Mouse (Mus musculus): ENCODE measurements at regions not wholly inside any gene's neighbourhood (a gene's known extent, or its start where the extent isn't known, plus 50 kb on each side); places are given as distances from the start of the nearest gene placed in this dataset.

DNA sequence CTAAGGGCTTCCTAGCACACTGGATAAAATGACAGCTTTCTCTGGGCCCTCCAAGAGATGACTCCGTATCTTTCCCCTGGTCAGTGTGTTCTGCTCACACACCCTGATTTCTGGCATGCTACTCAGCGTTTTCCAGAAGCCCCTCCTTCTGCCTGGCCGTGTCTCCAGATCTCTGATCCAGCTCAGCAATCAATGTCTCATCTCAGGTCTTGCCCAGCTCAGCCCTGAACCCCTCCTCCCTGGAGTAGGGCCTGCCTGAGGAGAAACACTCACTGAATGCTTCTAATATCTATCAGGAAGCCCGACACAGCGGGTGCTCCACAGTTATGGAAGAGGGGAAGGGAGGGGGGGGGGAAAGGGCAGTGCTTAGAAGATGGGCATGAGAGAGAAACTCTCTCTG, 101.9 kb upstream of the 1700021F07Rik start:
- no peak for DNase-seq

DNA sequence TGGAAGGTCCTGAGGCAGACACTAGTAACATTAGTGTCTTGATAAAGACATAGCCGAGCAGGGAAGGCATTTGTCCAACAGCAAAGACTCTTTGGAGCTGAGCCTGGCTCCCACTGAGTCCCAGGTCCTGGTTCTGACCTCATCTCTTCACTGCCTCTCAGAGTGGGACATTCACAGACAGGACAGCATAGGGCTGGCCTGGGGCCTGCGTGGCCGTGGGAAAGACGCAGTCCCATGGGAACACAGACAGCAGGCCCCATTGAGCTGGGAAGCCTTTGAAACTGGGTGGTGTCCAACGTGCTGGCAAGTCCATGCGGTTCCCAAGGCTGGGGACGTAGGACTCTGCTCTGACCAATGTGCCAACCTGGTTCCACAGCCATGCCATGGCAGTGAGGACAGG, 97.5 kb upstream of the 1700021F07Rik start:
- DNase-seq: no peak

DNA sequence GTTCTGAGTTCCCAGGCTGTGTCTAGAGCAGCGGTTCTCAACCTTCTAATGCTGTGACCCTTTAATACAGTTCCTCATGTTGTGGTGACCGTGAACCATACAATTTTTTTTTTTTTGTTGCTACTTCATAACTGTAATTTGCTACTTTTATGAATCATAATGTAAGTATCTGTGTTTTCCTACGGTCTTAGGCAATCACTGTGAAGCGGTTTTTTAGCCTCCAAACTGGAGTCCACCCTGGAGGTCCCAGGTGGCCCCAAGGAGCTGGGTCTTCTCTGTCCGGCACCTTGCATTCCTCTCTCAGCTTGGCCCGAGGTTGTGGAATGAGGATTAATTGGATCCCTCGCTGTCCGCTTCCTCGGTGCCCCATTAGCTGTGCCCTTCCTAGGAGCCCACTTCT, 96.6 kb upstream of the 1700021F07Rik start:
- DNase-seq: no peak

DNA sequence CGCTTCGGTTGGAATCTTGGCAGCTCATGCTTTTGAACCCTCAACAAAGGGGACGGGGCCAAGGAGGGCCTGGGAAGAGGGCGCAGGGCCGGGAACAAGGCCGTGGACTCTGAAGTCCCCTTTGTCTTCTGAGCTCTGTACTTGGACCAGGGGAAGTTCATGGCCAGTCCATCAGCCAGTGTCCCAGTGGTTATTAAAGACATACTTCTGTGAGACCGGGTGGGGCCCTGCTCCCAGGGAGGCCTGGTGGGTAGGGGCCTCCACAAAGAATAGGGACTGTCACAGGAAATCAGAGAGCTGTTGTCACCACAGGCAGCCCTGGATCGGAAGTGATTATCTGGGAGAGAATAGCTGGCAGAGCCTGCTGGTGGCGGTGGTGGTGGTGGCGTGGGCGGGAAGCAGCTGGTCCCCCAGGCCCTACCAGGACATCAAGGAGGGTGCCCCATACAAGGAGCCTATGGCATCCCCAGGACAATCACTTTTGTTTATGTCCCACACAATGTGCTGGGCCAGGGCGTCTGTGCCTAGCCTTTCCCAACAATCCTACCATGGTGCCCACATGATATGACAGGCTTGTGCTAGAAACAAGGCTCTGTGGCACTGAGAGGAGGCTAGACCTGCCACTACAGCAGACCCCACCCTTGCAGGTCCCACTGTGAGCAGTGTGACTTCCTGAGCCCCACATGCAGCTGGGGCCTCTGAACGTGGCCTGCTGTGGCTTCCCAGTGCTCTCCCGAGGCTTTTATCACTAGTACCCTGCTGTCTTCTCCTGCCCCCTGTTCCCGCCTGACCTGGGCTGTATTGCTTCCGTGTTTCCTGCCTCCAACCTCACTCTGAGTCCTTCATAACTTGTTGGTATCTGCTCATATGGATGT, 96.0 kb upstream of the 1700021F07Rik start:
- DNase-seq: no peak

DNA sequence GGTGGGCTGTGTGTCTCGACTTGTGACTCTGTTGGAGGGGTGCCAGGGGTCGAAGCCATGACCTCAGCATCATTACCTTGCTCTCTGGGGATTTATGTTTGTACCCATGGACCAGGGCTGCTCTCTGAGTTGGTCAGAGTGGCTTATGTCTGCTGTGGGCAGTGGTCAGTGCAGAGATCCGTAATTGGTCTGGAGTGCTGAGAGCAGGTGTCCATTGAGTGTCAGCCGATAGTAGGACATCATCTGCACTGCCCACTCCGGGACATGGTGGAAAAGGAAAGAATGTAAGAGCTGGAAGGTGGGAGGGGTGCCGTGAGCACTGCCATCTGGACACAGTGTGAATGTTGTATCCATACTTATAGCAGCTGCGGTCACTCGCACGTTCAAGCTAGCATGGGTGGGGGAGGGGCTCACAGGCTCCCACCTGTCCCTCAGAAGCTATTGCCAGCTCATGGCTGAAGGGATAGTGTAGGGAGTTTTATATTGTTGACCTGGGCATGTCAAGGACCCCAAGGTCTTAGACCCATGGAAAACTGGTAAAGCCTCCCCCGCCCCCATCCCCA, 94.4 kb upstream of the 1700021F07Rik start:
- DNase-seq: no peak

DNA sequence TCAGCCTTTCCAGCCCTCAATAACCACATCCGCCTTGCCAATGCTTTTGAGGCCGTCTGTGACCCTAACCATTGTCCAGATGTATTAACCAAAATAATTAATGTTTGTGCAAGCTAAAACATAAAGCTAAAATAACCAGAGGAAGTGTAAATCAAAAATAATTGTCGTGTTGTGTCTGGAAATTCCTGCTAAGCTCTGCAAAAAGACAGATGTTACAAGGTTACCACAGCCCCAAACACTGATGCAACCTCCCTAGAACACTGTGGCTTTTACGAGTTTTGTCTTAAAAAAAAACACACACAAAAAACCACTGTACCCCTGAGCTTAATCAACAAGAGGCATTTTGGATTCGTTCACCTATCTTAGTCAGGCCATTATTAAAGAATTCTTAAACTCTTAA, 90.5 kb upstream of the 1700021F07Rik start:
- DNase-seq: no peak

DNA sequence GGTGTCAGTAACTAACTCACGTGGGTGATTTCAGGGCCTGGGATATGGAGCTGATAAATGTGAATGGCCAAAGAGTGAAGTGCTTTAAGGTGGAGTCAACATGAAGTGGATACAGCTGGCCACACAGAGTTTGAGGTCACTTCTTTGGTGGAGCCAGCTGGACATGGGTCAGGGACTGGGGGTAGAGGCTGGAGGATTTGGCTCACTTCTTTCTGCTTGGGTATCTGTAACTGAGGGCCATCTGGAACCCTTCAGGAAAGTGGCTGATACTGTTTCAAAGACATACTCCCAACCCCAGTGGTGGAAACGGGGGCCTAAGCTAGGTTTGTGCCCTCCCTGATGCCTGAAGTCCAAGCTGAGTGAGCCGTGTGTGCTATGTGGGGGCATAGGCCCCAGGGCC, 90.1 kb upstream of the 1700021F07Rik start:
- no peak for DNase-seq

DNA sequence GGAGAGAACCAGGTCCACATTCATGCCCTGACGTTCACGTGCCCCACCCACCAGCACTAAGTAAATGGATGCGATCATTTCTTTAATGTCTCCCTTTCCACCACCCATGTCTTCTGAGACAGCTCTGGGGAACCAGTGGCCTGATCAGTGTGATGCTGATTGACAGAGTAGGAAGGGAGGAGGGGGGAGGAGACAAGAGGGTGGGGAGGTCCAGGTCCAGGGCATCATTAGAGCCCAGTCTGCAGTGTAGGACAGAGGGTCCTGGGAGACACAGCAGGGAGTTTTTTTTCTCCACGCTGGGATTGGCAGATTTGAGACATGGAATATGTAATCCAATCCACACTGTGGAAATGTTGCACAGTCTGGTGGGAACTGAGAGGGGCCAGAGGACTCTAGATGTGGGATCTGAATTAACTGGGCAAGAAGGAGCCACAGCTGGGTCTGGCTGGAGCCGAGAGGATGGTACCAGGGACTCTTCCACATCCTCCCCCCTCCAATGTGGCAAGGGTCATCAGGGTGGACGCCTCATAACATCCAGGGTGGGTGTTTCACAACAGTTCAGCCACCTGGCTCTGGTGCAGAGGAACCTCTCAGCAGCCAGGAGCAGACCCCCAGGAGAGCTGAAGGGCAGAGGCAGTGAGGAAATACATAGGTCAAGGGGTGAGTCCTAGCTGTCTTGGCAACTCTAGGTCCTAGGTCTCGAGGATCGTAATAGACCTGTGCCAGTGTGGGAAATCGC, 89.3 kb upstream of the 1700021F07Rik start:
- no peak for DNase-seq

DNA sequence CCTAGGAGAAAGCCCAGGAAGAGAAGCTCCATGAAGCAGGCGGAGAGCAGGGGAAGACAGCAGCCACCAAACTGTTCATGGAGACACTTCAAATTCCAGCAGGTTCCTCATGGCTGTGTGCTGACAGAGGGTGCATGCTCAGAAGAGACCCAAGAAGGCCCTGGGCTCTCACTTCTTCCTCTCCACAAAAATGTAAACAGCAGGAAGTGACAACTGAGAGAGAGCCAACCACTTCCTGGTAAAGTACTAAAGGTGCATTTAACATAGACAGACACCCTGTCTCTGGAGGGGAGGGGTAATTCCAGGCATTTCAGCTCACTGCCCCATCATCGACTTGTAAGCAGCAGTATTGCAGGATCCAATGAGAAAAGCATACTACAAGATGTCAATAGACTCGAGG, 85.8 kb upstream of the 1700021F07Rik start:
- DNase-seq: no peak

DNA sequence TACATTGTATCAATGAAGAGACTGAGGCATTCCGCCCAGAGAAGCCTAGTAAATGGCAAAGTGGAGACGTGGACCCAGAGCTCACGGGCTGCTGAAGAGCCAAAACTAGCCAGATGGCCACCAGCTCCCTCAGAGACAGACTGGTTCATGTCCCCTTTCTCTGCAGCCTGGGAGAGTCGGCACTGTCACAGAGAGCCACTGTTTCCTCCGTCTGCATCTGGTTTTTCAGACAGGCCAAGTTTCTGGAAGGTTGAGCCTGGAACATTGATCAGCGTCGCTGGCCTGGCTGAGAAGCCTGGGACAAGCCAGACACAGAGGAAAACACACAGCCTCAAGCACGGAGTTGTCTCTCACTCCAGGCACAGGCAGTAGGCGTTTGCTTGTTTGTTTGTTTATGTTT, 83.4 kb upstream of the 1700021F07Rik start:
- DNase-seq: no peak

DNA sequence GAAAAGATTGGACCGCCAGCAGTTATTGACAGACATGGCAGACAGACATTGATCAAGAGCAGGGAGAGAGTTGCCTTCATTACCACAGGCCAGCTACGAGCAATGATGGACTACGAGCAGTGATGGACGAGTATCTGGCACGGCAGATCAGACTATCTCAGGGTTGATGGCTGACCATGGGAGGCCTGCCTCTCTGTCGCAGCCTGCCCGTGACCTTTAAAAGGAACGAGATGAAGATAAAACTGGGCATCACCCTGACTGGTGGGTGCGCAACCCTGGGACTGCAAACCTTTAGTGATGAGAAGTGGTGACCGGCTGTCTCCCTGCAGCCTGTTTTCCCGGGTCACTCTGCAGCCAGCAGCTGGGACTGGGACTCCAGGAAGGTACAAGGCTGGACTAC, 80.3 kb upstream of the 1700021F07Rik start:
- no peak for DNase-seq

DNA sequence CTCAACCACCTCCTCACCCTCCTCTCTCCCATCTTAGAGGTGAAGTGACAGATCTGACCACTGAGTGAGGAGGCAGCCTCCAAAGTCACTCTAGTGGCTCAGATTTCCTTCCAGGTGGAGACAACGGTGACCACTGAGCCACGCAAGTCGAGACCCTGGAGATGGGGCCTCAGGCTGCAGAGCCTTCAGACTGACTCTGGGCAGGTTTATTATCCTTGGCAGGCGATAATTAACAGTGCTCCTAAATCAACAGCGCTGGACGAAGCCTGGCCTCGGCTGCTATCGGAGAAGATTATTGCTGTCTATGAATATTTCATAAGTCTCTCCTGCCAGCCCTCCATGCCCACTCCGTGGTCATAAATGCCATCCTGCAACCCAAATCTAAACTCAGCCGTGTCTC, 79.1 kb upstream of the 1700021F07Rik start:
- DNase-seq: no peak

DNA sequence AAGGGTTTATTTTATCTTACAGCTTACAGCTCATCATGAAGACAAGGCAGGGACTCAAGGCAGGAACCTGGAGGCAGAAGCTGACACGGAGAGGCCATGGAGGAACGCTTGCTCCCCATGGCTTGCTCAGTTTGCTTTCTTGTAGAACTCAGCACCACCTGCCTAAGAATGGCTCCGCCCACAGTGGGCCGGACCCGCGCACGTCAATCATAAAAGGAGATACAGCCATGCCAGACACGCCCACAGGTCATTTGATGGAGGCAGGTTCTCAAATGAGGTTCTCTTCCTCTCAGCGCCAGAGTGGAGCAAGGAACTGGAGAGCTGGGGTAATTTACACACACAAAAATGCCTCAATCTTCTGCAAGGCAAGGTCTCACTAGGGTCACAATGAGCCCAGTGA, 78.0 kb upstream of the 1700021F07Rik start:
- no peak for DNase-seq

DNA sequence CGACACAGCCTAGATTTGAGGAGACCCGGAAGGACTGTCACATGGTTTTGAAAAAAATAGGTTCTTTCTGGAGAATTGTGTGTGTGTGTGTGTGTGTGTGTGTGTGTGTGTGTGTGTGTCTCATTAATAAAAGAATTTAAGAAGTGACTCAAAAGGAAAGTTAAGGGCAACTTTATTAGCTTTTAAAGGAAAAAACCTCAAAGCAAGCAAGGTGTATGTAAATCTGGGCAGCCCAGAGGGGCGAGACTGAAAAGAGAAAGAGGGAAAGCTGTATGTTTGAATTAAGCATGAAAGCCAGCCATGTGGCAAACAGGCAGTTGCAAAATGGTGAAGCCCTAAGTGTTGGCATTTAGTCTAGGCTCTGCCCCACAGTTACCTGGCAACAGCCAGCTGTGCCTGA, 77.3 kb upstream of the 1700021F07Rik start:
- DNase-seq: no peak

DNA sequence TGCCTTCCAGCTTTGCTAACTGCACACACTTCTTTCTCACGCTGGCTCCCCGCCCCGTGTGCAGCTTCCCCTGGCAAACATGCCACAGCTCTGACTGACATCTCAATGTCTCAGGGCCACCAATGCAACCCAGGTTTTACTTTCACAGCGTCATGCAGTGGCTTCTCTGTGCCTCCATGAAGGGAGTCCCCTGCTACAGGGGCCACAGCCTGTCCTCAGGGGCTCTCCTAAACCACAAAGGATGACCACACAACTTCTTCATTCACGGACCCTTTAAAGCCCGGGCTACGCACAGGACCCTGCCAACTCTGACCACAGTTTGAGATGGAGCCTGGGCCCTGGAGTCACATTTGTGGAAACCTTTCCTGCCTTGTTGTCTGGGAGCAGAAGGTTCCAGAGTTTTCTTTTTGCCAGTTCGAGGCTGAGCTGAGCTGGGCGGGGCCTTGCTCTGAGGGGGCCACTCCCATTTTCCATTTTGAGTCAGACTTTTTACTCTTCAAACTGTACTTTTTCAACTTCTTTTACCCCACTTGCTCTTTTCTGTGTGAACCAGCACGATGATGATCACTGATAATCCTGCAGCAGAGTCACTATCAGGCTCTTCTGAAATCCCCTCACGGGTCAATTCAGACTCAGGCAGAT, 73.7 kb upstream of the 1700021F07Rik start:
- DNase-seq: no peak

DNA sequence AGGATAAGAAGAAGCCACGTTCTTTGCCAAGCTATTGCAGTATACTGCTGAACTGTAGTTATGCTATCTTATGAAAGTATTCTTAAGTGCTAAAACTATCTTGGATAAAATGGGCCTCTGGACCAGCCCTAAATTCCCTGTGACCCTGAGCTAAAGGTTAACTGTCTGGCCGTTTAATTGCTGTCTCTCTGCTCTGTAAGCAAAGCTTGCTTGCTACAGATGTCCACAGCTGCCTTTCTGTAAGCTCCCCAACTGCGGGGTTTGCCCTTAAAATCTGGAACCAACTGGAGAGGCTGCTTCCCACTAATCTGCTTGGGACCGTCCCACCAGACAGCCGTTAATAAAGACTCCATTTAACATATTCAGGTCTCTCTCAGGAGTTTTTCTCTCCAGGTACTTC, 73.2 kb upstream of the 1700021F07Rik start:
- DNase-seq: no peak

DNA sequence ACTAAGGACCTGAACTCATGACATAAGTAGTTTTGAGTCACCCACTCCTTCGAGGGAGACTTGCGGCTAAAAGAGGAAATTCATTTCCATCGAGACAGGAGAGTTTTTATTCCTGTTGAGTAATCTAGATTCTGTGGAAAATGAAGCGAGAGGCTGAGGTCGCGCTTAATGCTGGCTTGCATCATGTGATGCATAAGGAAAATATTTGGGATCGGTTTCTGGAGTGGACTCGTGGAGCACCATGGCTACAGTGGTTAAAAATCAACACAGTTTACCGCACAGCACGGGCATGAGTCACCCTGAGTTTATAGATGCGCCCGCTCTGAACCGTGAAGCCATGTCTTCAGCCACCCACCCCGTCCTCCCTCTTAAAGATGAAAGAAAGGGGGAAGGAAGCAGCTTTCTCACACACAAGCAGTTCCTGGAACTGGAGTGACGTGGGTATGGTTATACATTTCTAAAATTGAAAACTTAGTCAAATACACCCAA, 70.3 kb upstream of the 1700021F07Rik start:
- no peak for DNase-seq

DNA sequence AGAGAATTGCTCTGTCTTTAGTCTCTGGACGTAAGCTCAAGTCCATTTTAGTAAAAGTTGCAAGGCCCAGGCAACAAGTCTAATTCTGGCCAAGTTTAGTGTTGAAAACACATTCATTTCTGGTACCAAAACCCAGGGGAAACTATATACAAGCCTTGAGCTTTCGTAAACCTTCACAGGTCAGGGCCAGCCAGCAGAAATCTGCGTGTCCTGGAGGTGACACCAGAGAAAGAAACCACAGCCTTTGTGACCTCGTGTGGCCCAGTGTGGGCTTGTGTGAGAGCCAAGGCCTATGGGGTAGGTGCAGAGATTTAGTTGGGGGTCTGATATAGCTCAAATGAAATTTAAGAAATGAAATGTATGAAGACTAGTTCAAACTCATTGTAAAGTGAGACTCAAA, 69.6 kb upstream of the 1700021F07Rik start:
- DNase-seq: no peak

DNA sequence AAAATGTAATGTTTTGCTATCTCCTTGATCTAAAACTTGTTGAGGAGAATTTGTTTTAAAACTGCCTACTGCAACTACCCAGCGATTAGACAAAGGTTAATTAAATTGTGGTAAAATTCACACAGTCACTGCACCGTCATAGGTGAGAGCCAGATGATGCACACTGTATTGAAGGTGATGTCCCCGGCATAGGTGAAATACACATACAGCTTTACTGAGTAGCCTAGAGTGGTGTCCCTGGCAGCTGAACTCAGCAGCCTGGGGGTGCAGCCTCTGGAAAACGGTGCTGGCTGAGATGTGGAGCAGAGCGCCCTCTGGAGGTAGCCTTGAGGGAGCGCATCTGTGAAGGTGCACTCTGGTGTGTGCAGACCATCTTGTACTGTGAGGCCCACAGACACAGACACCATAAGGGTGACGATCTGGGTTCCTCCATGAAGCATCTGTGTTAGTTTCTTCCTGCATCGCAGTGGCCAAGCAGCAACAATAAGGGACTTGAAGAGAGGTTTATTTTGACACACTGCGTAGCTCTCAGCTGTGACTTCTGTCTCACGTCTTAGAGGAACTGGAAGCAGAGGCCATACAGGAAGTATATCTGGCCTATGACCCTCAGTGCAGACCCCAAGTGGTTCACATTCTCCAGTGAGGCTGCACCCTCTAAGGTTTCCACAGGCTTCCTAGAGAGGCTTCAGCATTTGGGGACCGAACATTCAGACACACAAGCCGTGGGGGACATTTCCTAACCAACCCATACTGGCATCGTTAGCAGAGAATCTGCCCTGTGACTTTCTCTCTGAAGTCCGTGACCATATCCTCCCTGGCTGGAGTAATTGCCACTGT, 68.6 kb upstream of the 1700021F07Rik start:
- no peak for DNase-seq

DNA sequence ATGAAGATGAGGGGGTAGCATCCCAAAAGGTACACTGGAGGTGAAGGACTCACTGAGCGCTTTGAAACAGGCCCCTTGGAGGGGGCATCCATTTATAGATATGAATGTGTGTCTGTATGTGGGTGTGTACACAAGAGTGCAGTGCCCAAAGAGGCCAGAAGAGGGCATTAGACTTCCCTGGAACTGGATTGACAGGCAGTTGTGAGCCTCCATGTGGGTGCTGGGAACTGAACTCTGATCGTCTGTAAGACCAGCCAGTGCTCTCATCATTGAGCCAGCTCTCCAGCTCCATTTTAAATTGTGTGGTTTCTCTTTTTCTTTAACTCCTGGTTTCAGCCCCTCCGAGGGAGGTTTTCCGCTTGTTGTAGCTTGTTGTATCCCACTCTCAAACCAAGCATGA, 67.6 kb upstream of the 1700021F07Rik start:
- no peak for DNase-seq

DNA sequence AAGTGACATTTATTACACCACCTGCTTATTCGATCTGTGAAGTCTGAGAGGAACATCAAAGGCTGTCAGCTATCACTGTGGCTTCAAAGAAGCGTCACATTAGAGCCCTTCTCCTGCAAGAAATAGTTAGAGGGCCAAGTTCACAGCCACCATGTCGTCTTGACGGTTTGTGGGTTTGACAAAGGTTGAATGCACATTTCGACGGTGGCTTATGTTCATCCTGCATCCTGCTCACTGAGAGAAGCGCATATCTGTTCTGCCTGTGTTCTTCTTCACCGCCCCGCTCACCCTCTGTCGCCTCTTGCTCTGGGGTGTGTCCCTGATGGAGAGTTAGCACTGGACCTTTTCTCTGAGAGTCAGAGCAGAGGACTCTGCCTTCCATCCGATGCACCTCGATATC, 67.2 kb upstream of the 1700021F07Rik start:
- no peak for DNase-seq

DNA sequence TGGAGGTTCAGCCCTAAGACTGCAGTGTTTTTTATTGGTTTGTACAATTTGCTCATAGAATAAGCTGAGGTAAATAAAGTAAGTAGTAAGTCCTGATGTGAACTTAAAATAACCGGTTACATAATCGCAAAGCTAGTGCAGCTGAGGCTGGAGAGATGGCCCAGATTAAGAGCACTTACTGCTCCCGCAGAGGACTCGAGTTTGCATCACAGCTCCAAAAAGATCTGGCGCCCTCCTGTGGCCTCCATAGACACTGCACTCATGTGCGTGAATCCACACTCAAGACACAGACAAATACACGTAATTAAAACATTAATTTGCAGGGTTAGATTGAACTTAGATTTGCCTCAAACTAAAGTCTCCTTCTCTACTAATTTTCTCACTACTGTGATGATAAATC, 66.3 kb upstream of the 1700021F07Rik start:
- no peak for DNase-seq

Data from cerebellum, adult 11-12 months (tissue).